Mouse (Mus musculus) right cerebral cortex, postnatal 25 days (tissue): ENCODE measurements at regions not wholly inside any gene's neighbourhood (a gene's known extent, or its start where the extent isn't known, plus 50 kb on each side); places are given as distances from the start of the nearest gene placed in this dataset.
"Not testable (repeated sequence)": the region's sequence is repeated elsewhere in the genome, so short reads cannot be mapped to it uniquely, and the experiment has no call there.

ENCODE experiments used
- DNase-seq: peaks from one replicate; pipeline ENCODE4 v3.0.0; 2022

DNA sequence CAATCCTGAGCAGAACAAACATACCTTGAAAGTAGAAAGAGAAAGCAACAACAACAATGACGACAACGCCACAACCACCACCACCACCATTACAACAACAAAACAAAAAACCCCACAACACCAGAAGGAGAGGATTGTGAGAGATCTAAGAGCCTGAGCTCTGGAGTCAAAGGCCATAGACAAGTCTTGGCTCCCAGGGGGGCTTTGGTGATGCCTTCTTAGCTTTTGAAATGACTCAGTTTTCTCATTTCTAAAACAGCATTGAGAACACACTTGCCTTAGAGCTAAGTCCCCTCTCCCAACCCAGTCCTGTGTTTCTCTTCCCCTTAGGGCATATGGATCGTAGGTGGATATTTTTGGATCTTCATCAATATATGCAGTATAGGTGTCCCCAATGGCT, 112.2 kb downstream of the Kif20b start:
- no peak for DNase-seq

- DNase-seq = no peak
Observed at GRCm38 (mm10) chr19:35045576-35045975, 123.4 kb downstream of the Kif20b start.

DNA sequence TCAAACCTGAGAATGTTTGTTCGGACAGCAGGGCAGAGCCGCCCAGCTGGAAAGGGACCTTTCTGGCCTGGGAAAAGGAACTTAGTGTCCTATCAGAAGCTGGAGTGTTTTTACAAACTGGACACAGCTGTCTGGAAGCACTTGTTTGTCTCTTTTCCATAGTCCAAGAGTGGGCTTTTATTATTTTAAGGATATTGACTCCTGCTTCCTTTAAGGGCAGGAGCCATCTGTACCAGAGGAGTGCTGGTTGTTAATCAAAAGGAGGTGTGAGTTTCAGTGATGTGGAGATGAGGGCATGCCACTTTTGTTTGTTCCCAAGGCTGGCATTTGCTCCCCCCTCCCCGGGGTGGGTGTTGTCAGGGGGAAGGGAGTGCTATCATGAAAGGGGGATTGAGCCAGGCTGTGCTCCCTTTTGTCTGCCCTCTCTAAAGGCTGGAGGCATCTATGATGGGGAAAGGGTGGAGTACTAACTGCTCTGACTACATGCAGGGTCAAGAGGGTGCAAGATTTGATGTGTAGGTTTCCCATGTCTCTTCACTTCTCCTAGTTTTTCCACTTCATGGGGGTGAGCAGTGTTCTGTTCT, 144.3 kb downstream of the Kif20b start:
- no peak for DNase-seq

GRCm38 (mm10) chr19:35081126-35081525, 159.0 kb downstream of the Kif20b start:
- no peak for DNase-seq

DNA sequence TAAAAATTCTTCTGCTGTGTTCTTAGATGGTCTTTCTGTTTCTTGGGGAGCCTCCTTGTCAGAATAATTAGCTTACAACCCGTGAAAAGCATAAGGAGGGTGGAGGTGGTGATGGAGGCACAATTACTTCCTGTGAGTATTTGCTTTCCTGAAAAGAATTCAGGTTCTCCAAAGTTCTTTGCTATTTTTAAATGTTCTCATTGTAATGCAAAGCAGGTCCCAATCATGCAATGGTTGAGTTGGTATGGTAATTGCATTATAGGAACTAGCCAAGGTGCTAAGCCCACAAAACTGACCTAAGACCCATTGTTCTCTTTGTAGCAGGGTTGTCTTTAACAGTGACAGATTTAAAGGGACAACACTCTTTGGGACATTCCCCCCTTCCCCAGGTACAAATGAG, 179.1 kb downstream of the Kif20b start:
- no peak for DNase-seq

GRCm38 (mm10) chr19:35114313-35114712, 192.2 kb downstream of the Kif20b start:
- no peak for DNase-seq

DNA sequence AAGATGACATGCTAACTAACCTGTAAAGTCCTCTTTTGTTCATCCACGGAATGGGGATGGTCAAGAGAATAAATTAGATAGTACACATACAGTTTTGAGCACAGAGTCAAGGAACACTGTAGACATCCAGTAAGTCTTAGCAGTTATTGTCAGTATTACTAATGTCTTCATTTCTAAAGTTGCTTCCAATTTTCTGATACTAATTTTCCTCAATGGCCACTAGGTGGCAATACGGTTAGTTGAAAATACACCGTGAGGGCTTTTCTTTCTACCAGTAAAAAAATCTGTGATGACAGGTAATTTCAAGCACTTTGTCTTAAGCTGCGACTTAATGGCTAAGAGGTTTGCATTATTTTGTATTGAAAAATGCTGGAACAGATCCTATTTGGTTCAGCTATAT, 203.1 kb downstream of the Kif20b start:
- no peak for DNase-seq

- no peak for DNase-seq
Observed at GRCm38 (mm10) chr19:35126594-35127051, 204.5 kb downstream of the Kif20b start.

DNA sequence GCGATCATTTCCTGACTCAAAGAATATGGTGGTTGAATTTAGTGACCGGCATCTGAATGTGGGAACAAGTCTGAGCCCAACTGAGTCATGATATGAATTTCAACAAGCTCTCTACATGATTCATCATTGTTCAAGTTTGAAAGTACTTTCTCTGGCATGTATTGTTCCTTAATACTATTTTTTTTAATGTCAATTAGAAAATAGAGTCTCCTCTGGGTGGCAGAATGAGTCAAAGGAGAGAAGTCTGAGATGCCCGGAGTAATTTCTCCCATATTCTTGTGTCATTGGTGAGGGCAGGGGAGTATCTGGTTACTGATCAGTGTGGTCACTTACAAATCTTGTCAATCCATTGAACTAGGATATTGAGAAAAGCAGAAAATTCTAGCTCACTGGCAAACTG, 205.9 kb downstream of the Kif20b start:
- no peak for DNase-seq

- no peak for DNase-seq
Observed at GRCm38 (mm10) chr19:35143131-35143530, 221.0 kb downstream of the Kif20b start.

DNA sequence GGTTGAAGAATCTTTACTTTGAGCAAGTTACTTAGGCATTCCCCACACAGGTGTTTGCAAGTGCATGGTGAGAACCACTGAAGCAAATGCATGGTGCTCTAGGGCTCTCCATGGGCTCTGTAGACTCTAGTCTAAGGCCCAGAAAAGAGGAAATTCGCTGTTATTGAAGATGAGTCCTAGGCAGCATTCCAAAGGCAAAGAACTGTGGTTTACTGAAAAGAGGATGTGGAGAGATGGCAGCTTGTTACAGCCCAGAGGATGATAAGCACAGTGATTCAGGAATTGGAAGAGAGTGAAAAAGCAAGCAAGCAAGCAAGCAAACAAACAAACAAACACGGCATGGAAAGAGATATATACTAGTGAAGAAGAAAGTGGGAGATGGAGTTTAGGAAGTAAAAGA, 221.6 kb downstream of the Kif20b start:
- DNase-seq = no peak

DNA sequence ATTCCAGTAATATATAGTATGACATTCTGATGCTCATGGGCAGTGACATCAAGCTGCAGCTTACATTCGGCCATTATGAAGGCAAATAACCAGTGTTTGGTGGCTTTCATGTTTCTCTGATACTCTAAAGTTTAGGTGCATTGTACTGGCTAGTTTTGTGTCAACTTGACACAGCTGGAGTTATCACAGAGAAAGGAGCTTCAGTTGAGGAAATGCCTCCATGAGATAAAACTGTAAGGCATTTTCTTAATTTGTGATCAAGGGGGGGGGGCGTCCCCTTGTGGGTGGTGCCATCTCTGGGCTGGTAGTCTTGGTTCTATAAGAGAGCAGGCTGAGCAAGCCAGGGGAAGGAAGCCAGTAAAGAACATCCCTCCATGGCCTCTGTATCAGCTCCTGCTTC, 227.3 kb downstream of the Kif20b start:
- not testable (repeated sequence) for DNase-seq

GRCm38 (mm10) chr19:35150780-35151725, 228.9 kb downstream of the Kif20b start:
- no peak for DNase-seq

- DNase-seq = no peak
Observed at GRCm38 (mm10) chr19:35151841-35152240, 229.7 kb downstream of the Kif20b start.

- DNase-seq = no peak
Observed at GRCm38 (mm10) chr19:35157849-35158248, 235.7 kb downstream of the Kif20b start.

GRCm38 (mm10) chr19:35164727-35165126, 242.6 kb downstream of the Kif20b start:
- no peak for DNase-seq

DNA sequence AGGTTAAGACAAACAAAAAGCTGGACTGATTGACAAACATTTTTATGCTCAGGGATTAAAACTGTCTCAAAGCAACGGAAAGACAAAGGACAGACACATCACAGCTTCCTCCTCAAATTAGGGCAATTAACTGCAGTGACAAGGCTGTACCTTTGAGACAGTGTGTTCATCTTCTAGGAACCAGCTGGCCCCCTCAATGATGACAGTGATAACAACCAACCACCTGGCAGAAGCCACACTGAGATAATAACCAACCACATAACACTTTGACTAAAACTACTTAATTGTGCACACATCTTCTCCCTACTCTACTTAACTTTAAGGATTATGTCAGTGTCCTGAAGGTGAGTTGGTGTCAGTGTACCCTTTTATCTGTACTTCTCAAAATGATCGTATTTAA, 248.4 kb downstream of the Kif20b start:
- DNase-seq = no peak

- DNase-seq = no peak
Observed at GRCm38 (mm10) chr19:35180102-35180501, 257.9 kb downstream of the Kif20b start.

- DNase-seq = no peak
Observed at GRCm38 (mm10) chr19:35205557-35206239, 283.5 kb downstream of the Kif20b start.

- no peak for DNase-seq
Observed at GRCm38 (mm10) chr19:35244188-35244587, 322.0 kb downstream of the Kif20b start.

DNA sequence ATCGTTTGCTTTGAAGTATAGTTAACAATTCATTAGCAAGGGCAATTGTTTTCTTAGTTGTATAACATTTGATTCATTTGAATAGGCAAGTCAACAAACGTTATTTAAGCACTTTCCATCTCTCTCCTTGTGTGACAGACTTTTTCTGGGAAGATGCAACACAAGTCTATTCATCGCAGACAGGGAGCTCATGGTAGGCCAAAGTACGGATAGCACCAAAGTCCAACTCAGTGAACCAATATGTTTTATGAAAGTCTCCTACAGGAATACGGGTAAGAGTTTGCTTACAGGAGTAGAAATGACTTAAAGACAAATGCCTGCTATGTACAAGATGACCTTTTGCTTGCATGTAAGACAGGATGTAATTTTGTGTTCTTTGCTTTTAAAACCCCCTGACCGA, 325.4 kb downstream of the Kif20b start:
- DNase-seq = no peak

DNA sequence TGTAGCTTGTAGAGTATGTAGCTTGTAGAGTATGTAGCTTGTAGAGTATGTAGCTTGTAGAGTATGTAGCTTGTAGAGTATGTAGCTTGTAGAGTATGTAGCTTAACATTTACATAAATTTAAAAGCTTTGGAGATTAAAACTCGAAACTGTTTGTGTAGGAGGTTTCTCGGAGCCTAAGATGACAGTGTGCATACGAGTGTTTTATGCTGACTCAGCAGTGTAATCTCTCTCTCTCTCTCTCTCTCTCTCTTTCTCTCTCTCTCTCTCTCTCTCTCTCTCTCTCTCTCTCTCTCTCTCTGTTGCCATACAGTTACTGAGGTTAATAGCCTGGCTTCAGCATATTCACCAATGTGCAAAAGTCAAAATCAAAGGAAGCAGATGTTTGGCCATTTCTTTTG, 336.5 kb downstream of the Kif20b start:
- not testable (repeated sequence) for DNase-seq

GRCm38 (mm10) chr19:35263101-35263500, 340.9 kb downstream of the Kif20b start:
- no peak for DNase-seq

DNA sequence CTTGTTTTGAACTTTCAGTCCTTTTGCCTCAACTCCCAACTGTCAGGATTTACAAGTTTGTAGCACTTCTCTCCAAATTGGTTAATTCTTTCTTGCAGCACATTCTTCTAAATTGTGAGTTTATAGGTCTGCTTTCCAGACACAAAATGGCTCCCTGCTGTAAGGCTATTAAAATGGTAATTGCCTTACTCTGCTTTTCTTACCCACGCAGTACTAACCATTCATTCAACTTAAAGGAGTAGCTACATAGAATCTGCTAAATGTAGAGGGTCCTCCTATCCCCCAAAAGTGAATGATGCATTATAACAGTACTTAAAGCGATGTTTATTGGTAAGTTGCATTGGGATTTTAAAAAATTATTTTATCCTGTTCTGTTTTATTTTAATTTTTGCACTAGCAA, 356.2 kb downstream of the Kif20b start:
- no peak for DNase-seq
